Mouse (Mus musculus) frontal cortex, adult (tissue): ENCODE measurements around the gene Myog.
A peak's percentile ranks its signal among the peaks of the same experiment; 100 is the strongest.

Experiments
- ATAC-seq: cut with Nextera tagmentation; 2 replicates; pipeline ENCODE4 v1.9.2; 2017; ENCODE audit warnings: mild to moderate bottlenecking, moderate library complexity, mixed read lengths; ENCODE audit not compliant: low TSS enrichment

The Myog gene

GRCm38 (mm10) chr1:134283108-134283507 lies 6.7 kb upstream of the Myog start:
- no peak for ATAC-seq

GRCm38 (mm10) chr1:134285458-134286120 lies 4.2 kb upstream of the Myog start:
- ATAC-seq = no peak

- ATAC-seq = no peak
These were observed 1.6 kb upstream of the Myog start for GRCm38 (mm10) chr1:134288239-134288638.

- no peak for ATAC-seq
These were observed 511 bp downstream of the Myog start for GRCm38 (mm10) chr1:134290300-134290699.

- no peak for ATAC-seq
These were observed 1.1 kb downstream of the Myog start for GRCm38 (mm10) chr1:134290909-134291308.

GRCm38 (mm10) chr1:134291555-134291954 lies 1.8 kb downstream of the Myog start:
- no peak for ATAC-seq

GRCm38 (mm10) chr1:134292073-134292472 lies 2.3 kb downstream of the Myog start:
- 0 out of 2 replicates have a peak, but pooled peaks have one; percentile 51 for ATAC-seq

- no peak for ATAC-seq
These were observed 2.8 kb downstream of the Myog start for GRCm38 (mm10) chr1:134292601-134293000.

- ATAC-seq = no peak
These were observed 3.5 kb downstream of the Myog start for GRCm38 (mm10) chr1:134293276-134293675.

GRCm38 (mm10) chr1:134293738-134294604 lies 4.2 kb downstream of the Myog start:
- no peak for ATAC-seq

- ATAC-seq = no peak
These were observed 7.5 kb downstream of the Myog start for GRCm38 (mm10) chr1:134297265-134297664.

- peak; percentile 45; the same call in 1 of the 2 replicates for ATAC-seq
These were observed 9.0 kb downstream of the Myog start for GRCm38 (mm10) chr1:134298636-134299411.

GRCm38 (mm10) chr1:134302568-134303238 lies 12.9 kb downstream of the Myog start:
- no peak for ATAC-seq

GRCm38 (mm10) chr1:134304940-134305339 lies 15.2 kb downstream of the Myog start:
- ATAC-seq = peak; percentile 74; the same call in 1 of the 2 replicates

- ATAC-seq = no peak
These were observed 17.6 kb downstream of the Myog start for GRCm38 (mm10) chr1:134307409-134307808.

- no peak for ATAC-seq
These were observed 20.5 kb downstream of the Myog start for GRCm38 (mm10) chr1:134310291-134310690.

GRCm38 (mm10) chr1:134310729-134311128 lies 20.9 kb downstream of the Myog start:
- no peak for ATAC-seq

GRCm38 (mm10) chr1:134311760-134312159 lies 22.0 kb downstream of the Myog start:
- ATAC-seq = no peak

- ATAC-seq = no peak
These were observed 25.4 kb downstream of the Myog start for GRCm38 (mm10) chr1:134315181-134315580.

- ATAC-seq = no peak
These were observed 26.6 kb downstream of the Myog start for GRCm38 (mm10) chr1:134316361-134316760.

- no peak for ATAC-seq
These were observed 28.5 kb downstream of the Myog start for GRCm38 (mm10) chr1:134318261-134318660.
